Mouse (Mus musculus) skeletal muscle tissue, adult 2 months (tissue): ENCODE results near the gene Itsn1.
A peak's percentile ranks its signal among the peaks of the same experiment; 100 is the strongest.

Experiments
- DNase-seq: peaks from one replicate; pipeline ENCODE4 v3.0.0-alpha.2; 2012; ENCODE audit warnings: low read depth, low spot score

Gene Itsn1

DNA sequence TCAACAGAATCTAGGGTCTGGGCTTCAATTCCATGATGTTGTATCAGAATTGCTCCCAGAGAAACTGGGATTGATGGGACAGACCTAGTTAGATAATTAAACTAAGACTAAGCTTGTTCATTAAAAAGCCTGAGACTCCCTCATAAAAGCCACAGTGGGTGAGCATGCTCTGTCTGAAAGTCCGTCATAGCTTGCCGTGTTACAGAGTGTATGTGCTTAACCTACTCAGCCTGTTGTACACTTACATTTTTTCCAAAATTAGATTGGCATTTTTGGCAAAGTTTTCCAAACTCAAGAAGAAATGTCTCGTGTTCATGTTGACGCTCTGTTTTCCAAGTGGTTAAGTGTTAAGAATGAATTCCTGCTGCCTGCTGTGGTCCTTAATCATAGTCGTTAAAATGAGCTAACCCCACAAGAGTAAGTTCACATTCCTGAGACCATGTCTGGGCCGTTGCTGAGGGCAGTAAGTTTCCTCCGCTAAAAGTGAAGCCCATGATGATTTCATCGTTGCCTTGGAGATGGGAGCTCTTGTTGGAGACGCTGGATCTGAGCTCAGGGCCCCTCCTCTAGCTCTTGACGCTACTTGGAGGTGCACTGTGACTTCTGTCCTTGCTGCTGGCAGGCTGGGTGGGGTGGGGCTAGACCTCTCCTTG, 117.1 kb downstream of the Itsn1 start:
- DNase-seq = no peak

DNA sequence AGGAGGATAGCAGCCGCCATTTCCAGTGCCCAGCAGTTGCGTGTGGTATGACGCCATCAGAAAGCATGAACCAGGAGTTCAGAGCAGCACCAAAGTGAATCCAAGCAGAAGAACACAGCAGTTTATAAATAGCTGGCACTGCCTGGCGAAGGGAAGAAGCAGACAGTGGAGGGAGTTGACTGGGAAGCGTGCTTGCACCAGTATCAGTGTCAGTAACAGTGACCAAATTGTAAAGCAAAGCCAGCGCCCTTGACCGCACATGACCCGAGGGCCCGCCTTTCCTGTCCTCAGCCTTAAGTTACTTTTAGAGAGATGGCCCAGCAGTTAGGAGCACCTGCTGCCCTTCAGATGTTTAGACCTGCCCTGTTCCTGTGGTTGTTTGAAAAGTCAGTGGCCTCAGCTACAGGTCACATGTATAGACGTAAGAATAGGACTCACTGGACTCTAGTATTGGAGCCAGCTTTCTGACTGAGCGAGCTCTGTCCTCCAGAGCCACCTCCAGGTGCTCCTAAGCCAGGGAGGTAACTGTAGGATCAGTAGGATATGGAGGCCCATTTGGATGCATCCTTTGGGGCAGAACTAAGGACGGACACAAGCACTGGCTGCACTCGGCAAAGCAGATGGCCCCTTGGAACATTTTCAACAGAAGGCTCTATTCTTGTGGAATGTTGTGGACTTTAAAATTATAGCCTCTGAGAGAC, 118.6 kb downstream of the Itsn1 start:
- DNase-seq = peak; percentile 59

DNA sequence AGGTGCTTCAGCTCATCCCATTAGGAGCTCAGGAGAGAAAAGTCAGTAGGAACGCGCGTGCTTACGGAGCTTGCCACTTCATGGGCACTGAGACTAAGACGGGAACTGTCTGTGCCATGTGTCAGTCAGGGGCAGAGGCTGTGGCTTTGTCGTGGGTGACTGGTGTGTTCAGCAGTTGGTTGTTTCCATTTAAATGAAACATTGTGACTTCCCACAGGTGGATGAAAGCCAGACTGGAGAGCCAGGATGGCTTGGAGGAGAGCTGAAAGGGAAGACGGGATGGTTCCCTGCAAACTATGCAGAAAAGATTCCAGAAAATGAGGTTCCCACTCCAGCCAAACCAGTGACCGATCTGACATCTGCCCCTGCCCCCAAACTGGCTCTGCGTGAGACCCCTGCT, 119.4 kb downstream of the Itsn1 start:
- no peak for DNase-seq

DNA sequence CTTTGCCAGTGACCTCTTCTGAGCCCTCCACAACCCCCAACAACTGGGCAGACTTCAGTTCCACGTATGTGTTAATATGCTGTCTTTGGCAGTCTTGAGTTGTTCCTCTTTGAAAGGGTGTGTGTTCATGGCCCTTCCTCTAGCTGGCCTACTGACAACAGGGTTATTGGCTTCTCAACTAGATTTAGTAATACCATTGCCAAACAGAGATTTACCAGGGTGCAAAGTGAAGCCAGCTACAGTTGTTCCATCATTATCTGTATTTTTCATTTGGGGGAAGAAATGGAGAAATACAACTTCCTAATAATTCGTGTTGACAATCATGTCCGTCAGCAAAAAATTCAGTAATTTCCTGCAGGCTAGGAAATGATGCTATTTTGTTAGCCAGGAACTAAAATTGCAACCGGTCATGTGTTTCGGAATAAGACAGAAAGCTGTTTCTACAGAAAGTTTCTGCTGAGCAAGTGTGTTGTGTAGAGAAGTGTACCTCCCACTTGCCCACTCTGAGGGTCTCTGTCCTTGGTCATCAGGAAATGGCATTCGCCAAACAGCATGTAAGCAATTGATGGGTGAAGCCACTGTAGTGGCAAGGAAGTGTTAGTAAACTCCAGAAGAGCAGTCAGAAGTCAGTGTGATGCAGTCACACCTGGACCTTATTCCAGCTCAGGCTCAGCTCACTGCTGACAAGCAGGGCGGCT, 120.0 kb downstream of the Itsn1 start:
- DNase-seq = peak; percentile 66

DNA sequence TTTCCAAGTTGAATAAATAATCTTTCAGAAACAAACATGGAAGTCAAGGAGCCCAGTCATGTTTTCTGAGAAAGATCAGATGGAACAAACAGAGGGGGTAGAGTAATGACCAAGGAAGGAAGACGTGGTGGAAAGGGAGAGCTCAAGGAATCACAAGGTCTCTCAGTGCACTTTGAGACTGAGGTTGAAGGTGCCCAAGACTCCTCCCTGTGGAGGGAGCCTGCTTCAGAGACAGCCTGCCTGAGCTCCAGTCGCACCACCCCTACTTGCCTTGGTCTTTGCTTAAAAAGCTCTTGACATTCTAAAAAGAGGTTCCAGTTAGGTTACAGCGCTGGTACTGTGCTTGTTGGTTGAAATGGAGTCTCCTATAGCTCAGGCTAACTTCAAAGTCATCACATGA, 121.1 kb downstream of the Itsn1 start:
- no peak for DNase-seq

DNA sequence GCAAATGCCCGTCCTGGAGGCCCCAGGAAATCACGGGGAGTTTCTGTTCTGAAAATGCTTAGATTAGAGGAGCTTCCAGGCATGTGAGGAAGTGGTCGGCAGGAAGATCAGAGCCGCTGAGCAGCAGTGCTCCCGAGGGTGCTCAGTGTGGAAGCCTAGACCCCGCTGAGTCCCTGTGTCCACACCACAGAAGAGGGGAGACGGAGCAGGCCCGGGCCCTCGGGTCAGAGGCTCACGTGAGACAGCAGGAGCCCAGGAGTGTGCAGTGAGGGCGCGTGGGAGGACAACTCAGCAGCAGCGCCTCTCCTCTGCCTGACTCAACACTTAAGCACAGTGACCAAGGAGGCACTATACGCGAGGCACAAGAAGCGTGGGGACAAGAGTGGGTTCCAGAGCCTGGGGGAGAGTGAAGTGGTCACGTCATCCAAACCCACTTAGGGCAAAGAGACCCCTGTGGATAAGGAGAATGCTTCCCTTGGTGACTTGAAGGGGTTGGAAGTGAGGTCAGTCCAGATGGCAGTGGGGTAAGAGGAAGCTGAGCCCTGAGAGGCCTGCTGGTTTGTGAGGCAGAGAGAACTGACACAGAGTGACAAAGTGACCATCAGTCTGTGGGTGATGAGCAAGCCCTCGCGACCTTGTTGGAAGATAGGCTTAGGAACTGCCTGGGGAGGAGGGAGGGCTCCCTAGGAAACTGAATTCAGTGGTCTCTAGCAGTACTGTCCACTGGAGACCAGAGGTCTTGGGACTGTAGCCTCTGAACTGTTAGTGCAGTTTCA, 122.6 kb downstream of the Itsn1 start:
- DNase-seq = no peak

DNA sequence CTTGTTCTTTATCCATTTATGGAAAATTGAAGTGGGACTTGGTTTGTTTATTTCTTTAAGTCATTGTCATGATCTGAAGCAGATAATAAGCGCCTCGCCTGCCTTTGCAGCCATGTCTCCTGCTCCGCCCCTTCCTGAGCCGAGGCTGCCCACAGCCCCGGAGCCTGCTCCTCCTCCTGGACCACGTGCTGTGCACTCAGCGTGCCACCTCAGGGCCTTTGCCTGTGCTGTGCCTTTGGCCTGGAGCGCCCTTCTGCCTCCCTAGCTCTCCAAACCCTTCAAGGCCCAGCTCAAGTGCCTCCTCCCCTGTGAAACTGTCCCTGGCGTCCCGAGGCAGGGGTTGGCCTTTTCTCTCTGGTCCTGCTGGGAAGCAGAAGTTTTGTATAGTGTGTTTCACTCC, 123.7 kb downstream of the Itsn1 start:
- DNase-seq = no peak

DNA sequence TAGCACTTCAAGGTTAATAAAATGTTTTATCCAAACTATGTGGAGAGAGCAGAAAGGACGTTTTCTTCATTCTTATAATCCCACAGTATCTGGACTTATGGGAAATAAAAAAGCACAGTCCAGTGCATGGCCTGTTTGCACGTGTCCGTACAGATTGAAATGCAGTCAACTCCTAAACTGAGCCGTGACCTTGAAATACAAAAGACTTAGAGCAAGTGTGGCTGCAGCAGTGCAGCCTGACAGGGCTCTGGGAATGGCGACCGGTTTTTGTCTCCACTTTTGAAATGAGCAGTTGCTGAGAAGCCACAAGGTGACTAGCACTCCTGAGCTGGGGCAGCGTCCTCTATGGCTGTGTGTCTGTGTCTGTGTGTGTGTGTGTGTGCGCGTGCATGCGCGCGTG, 124.1 kb downstream of the Itsn1 start:
- no peak for DNase-seq

DNA sequence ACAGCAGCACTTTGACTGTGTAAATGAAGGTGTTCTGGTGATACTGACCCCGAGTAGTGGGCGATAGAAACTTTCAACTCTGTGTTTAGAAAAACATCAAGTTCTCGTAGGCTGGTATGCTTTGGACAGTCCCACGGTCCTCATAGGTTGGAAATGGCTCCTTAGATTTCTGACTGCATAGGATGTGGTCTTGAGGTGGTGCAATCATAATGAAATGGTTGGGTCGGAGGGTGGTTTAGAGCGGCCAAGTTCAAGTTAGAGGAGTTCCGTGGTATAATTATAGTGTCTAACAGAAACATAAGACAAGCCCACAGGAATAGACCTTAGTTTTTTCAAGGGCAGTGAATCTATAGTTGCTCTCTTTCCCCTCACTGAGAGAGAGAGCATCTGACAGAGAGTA, 129.6 kb downstream of the Itsn1 start:
- no peak for DNase-seq

DNA sequence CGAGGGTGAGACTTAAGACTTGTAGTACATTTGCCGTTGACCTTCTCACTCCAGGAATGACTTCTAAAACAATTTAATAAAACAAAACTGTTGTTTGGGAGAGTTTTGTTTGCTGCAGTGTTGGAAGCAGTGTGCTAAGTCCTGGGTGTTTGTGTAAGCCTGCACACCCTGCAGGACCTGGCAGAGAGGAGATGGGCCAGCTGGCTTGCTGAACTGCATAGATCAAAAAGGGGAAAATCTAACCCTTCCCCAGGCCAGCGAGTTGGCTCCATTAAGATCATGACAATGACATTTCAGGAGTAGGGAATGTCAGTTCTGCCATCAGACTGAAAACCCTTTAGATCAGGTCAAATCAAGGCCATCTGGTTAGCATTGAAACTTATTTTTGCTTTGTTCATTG, 130.1 kb downstream of the Itsn1 start:
- no peak for DNase-seq

DNA sequence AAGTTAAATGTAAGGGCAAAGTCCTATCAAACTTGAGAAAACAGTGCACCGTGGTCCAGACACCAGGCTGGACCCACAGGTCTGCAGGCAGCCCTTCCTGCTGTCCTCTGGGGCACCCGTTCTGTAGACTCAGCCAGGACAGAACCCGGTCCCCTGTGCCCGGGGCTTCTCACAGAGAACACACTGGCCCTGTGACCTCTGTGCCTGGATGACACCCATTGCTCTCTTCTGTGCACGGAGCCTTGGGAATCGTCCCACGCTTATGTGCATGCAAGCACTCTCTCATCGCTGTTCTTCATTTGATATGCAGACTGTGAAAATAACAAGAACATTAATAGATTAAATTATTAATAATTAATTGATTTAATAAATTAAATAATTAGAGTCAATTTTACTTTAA, 130.9 kb downstream of the Itsn1 start:
- no peak for DNase-seq

DNA sequence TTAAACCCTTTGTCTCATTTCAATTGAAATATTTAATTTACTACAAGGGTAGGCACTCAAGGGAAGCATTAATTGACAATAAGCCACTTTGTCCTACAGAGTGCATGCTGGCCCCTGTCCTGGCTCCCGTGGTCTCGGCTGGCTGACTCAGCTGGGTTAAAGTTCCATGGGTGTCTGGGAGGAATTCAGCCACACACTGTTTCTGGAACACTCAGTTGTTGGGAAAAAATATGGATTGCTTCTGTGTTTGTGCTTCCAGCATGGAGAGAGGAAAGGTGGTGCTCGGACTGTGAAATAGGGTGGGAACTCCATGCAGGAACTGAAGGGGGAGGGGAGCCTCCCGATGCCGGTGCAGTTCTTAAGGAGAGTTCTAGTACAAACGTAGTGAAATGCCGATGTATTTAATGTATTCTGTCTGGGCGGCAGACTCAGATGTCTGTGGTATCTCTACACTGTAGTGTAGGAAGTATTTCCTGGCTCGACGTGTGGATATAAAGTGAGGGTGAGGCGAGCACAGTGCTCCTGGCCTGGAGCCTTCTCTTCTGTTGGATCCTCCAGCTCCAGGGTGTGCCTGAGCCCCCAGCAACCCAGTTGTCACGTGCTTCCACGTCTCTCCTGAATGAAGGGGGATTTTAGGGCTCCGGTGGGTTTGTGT, 131.5 kb downstream of the Itsn1 start:
- no peak for DNase-seq

DNA sequence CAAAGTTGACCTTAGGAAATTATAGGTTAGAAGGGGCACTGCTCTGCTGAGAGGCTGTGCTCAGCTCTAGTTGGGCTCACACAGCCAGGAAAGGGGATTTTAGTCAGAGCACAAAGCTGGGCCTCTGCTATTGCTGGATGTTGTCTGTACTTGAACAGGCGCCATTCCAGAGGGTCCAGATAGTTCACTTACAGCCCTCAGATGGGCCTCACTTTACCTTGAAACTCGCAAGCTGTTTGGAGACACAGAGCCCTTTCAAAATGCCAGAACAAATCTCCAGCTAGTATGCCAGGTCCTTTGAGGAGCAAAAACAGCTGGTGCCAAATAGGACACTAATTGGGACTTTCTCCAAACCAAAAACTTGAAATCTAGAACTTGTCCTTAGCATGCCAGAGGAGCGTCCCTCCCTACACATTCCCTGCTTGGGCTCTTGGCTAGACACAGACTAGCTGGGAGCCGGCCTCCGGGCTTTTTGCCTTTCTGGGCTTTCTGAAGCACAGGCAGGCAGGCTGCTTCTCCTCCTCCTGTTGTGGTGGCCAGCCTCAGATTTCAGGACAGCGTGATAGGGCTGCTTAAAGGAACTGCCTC, 132.8 kb downstream of the Itsn1 start:
- peak; percentile 77 for DNase-seq

DNA sequence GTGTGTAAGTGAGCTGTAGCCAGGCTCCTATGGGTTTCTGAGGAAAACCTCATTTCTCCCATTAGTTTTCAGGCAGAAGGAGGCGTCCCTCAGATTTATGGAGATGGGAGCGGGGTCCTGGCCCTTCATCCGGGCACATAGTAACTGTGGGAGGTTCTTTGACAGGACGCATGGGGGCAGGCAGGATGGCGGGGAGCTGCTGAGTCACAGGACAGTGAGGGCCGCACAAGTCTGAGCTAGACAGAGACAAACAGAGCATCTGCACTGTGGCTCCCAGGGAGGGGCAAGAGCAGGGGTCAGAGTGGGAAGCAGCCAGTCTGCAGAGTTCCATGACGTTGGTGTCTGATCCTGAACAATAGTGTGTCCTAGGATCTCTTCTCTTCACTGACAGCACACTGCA, 133.8 kb downstream of the Itsn1 start:
- DNase-seq = no peak

DNA sequence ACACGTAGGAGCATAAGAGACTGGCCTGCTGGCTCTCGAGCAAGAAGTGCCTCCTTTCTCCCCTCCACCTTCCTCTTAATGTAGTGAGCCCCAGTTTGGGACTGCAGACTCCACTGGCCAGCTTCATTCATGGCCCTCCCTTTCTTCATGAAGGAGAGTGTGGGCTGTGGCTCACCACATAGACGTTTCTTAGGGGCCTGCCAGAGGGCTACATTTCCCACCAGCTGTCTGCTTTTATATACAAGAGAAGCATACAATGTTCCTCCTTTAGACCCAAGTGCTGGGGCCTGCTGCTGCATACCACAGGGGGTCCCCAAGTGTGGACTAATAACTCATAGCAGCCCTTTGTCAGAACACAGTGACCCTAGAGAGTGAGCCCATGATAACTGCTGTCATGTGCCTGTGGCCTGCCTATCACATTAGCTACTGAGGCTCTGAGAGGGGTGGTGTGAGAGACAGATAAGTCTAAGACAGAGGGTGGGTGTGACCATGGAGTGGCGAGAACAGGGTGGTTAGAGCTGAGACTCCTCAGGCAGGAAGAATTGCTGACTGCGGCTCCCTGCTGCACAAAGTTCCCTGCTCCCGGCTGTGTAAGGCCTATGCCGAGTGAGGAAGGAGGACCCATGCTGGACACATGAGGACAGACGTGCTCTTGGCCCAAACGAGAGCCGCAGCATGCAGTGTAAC, 135.7 kb downstream of the Itsn1 start:
- DNase-seq = no peak

DNA sequence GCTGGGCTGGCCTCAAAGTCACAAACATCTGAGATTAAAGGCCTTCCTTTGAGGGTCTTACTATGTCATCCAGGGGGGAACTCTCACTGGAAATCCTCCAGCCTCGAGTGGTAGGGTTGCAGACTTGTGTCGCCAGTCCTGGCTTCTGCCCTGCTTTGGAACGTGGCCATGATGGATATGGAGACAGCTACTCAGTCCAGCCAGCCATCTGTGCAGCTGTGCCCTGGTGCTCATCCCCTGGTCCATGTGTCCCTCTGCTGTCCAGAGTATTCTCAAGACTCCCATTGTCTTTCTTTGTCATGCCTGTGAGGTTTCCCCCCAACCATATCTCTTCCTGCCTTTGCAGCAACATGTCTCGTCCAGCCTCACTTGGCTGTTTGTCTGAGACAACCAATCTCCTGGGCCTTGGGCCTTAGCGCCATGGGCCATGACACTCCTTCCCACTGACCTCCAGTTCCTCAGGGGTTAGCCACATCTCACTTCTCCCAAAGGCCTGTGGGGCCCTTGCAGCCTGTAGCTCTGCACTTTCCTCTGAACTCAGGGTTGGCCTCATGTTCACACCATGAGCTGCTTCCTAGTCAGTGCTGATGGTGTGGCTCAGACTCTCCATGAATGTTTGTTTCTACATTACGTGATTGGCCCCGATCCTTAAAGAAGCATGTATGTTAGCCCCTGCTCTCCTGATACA, 136.6 kb downstream of the Itsn1 start:
- DNase-seq = no peak

DNA sequence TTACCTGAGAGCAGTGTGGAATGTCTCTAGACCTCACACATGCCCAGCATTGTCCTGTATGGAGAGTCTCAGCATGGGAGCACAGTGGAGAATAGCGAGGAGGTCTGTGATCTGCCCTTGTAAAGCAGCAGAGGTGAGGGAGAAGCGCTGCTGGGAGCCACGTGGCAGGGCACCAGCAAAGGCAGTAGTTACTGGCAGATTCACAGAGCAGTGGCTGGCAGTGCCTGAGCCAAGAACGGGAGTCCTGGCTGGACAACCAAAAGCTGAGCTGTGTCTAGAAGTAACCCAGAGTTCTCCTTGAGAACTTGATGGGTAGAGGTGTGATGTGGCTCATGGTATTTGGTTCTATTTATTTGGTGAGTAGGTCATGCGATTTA, 137.2 kb downstream of the Itsn1 start:
- peak; percentile 81 for DNase-seq

DNA sequence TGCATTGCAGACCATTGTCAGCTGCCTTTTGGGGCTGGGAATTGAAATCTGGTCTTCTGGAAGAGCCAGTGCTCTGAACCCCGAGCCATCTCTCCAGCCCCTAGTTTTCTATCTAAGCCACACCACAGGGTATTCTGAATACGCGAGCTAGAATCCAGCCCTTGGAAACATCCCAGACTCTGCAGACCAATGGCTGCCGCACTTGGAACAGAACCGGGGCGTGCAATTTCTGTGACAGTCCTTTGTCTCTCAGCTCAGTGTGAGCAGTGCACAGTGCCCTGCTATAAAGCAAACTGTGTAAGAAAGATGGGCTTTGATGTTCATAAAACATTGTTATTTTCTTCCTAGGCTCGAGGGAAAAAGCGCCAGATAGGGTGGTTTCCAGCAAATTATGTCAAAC, 138.6 kb downstream of the Itsn1 start:
- no peak for DNase-seq

DNA sequence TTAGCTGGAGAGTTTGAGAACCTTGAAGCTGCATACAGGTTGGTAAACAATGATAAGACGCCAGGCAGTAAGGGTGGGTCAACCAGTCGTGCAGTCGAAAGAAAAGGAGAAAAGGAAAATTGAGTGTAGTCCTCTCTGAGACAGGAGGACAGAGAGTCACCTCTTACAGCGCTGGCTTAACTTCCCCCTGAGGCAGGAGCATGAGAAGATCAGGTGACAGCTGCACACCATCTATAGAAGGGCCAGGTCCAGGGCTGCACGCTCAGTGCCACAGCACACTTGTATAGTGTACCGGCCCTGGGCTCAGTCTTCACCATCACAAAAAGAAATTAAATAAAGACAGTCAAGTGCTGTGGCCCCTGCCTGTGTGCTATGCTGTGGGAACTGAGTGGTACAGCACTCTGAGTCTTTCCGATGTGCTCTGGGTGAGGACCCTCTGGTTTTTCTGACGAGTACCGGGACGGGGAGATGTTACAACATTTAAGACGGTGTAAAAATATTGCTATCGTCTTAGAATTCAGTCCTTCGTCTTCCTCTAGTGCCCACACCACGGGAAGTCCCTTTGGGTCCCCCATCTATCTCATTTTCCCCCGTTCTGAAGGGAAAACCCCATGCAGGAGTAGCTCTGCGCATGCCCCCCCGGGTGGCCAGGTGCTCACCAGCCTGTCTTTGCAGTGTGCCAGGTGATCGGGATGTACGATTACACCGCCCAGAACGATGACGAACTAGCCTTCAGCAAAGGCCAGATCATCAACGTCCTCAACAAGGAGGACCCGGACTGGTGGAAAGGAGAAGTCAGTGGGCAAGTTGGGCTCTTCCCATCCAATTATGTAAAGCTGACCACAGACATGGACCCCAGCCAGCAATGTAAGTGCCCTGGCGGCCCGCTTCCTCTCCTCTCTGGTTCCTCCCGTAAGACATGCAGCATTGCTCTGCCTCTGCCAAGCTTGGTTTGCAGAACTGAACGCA, 140.1 kb downstream of the Itsn1 start:
- peak; percentile 69 for DNase-seq
